Mouse (Mus musculus): ENCODE results near the gene Serpina1f. TPM values are rescaled to one million over a fixed set of nuclear protein-coding genes. Genes with fewer than 3 reads are reported as not detected.
"Not testable (repeated sequence)": the region's sequence is repeated elsewhere in the genome, so short reads cannot be mapped to it uniquely, and the experiment has no call there.

Serpina1f gene
- polyA plus RNA-seq, 1 experiment from 2014 or later = not detected

DNA sequence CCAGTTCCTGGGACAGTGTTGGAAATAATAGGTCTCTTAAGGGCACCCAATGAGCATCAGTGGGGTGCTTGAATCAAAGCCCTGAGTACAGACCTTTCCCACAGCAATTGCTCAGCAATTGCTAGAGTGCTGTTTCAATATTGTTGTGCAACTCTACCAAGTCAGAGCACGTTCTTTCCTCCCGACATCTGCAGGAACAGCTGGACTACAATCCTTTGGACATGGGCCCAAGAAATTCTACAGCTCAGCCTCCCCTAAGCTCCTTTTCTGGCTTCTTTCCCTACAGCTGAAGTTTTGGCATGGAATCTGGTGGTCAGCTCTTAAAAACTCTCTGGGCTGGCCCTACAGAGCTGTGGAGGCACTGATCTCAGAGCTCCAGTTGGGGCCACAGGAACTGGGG lies 22.1 kb downstream of the Serpina1f start:
- DNase-seq (ENCODE audit: low spot score) = no peak
- Histone ChIP-seq H3K27ac (replicated peaks) (no peak overlapping the region), H3K4me1 (replicated peaks; ENCODE audit: control insufficient read depth, insufficient read depth) (no peaks in the 10 kb centered on the region), H3K9ac (ENCODE audit: low read length) (no peak overlapping the region), H3K9me3 (ENCODE audit: control insufficient read depth, low read length) (no peaks in the 10 kb centered on the region), H3K4me2 (replicated peaks; ENCODE audit: low read depth) (no peak overlapping the region), H3K27me3 (ENCODE audit: control insufficient read depth, insufficient read depth, low read length) (no peaks in the 10 kb centered on the region), H3K36me3 (ENCODE audit: control insufficient read depth, insufficient read depth, low read length) (no peaks in the 10 kb centered on the region), H3K4me3 (ENCODE audit: low read depth, low read length) (no peak overlapping the region)
- WGBS = 24% methylated on average over 2 of the region's 2 CpGs
- ATAC-seq (ENCODE audit: low FRiP score, low TSS enrichment) = no peak; the same call in 1 of the 2 replicates
- TF ChIP-seq EP300 (optimal IDR thresholded peaks at IDR 0.05) (no peak), CTCF (IDR thresholded peaks at IDR 0.05; ENCODE audit: low read depth) (no peak)

DNA sequence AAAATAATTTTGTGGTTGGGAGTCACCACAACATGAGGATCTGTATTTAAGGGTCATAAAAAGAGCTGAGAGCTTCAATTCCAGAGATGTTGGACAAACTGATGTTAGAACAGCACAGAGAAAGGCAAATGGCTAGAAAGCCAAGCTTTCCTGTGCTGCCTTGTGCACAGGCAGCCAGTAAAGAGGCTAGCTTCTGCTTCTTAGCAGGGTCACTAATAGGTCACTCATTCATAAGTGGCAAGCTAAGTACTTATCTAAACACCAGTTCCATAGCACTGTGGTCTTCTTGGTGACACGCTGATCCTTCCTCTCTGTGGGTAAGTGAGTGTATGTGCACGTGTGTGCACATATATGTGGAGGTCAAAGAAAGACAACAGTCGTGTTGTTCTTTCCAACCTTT lies 23.8 kb downstream of the Serpina1f start:
- TF ChIP-seq CTCF (IDR thresholded peaks at IDR 0.05; ENCODE audit: low read depth) (no peak), EP300 (optimal IDR thresholded peaks at IDR 0.05) (no peak)
- H3K9ac ChIP-seq (ENCODE audit: low read length) = no peak overlapping the region
- H3K36me3 ChIP-seq (ENCODE audit: control insufficient read depth, insufficient read depth, low read length) = no peaks in the 10 kb centered on the region
- no peaks in the 10 kb centered on the region for H3K27me3 ChIP-seq (ENCODE audit: control insufficient read depth, insufficient read depth, low read length)
- 48% methylated on average over 3 of the region's 3 CpGs for WGBS
- H3K4me2 ChIP-seq (replicated peaks; ENCODE audit: low read depth) = no peak overlapping the region
- DNase-seq (ENCODE audit: low spot score) (no peak), ATAC-seq (ENCODE audit: low FRiP score, low TSS enrichment) (no peak)
- no peak overlapping the region for H3K4me3 ChIP-seq (ENCODE audit: low read depth, low read length)
- no peaks in the 10 kb centered on the region for H3K9me3 ChIP-seq (ENCODE audit: control insufficient read depth, low read length)
- H3K4me1 ChIP-seq (replicated peaks; ENCODE audit: control insufficient read depth, insufficient read depth) = no peaks in the 10 kb centered on the region
- no peak overlapping the region for H3K27ac ChIP-seq (replicated peaks)

DNA sequence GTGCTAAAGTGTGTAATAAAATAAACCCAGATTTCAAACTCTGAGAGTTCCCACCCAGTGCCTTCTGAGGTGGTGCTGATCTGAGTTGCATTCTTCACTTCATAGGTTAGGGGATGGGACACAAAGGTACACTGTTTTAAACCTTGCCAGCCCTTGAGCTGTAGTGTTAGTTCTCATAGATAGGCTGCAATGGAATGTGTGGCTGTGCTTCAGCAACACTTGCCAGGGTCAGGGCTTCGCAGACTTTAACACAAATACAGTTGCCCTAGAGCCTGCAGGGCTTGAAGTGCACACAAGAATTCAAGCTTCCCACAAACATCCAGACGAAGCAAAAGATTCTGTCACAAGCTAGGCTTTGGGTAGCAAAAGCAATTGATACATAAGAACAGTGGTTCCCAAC lies 24.4 kb downstream of the Serpina1f start:
- ATAC-seq (ENCODE audit: low FRiP score, low TSS enrichment) (no peak), DNase-seq (ENCODE audit: low spot score) (no peak)
- Histone ChIP-seq H3K9ac (ENCODE audit: low read length) (no peak overlapping the region), H3K36me3 (ENCODE audit: control insufficient read depth, insufficient read depth, low read length) (no peaks in the 10 kb centered on the region), H3K4me1 (replicated peaks; ENCODE audit: control insufficient read depth, insufficient read depth) (no peaks in the 10 kb centered on the region), H3K27me3 (ENCODE audit: control insufficient read depth, insufficient read depth, low read length) (no peaks in the 10 kb centered on the region), H3K27ac (replicated peaks) (no peak overlapping the region), H3K4me3 (ENCODE audit: low read depth, low read length) (no peak overlapping the region), H3K9me3 (ENCODE audit: control insufficient read depth, low read length) (no peaks in the 10 kb centered on the region), H3K4me2 (replicated peaks; ENCODE audit: low read depth) (no peak overlapping the region)
- 48% methylated on average over 2 of the region's 2 CpGs for WGBS
- TF ChIP-seq EP300 (optimal IDR thresholded peaks at IDR 0.05) (no peak), CTCF (IDR thresholded peaks at IDR 0.05; ENCODE audit: low read depth) (no peak)

DNA sequence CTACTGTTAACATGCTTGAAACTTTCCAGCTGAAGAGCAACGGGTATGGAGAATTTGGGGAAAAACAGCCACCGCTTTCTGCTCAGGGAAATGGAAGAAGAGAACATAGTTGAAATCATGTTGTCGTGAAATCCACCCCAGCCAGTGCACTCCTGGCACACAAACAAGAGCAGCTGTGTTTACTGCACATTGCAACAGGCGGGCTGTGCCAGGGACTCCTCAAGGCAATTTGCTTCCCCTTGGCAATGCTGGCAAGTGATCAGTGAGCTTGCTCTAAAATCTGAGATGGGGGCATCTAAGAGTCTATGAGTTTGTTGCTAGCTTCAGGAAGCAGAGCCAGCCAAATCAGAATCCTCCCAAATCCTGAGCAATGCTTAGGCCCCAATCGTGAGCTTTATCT lies 25.0 kb downstream of the Serpina1f start:
- TF ChIP-seq EP300 (optimal IDR thresholded peaks at IDR 0.05) (no peak), CTCF (IDR thresholded peaks at IDR 0.05; ENCODE audit: low read depth) (no peak)

DNA sequence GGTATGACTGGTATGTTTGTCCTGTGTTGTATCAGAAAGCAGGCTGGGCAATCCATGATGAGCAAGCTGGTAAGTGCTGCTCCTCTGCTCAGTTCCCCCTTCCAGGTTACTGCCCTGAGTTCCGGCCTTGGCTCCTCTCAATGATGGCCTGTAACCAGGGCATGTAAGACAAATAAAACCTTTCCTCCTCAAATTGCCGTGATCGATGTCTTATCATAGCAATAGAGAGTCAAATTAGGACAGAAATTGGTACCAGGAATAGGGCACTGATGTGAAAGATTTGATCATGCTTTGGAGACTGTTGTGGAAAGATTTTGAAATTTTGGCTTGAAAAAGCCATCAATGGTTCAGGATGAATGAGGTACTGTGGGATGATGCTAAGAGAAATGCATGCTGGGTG lies 30.0 kb downstream of the Serpina1f start:
- 81% methylated on average over 3 of the region's 3 CpGs for WGBS

More for the DNA sequence above, 25.0 kb downstream of the Serpina1f start:
- H3K27ac ChIP-seq (replicated peaks) = no peak overlapping the region
- no peak for DNase-seq (ENCODE audit: low spot score)
- WGBS = 59% methylated on average over 5 of the region's 5 CpGs
- no peaks in the 10 kb centered on the region for H3K4me1 ChIP-seq (replicated peaks; ENCODE audit: control insufficient read depth, insufficient read depth)
- ATAC-seq (ENCODE audit: low FRiP score, low TSS enrichment) = no peak
- no peaks in the 10 kb centered on the region for H3K36me3 ChIP-seq (ENCODE audit: control insufficient read depth, insufficient read depth, low read length)
- H3K9me3 ChIP-seq (ENCODE audit: control insufficient read depth, low read length) = no peaks in the 10 kb centered on the region
- no peak overlapping the region for H3K4me3 ChIP-seq (ENCODE audit: low read depth, low read length)
- H3K27me3 ChIP-seq (ENCODE audit: control insufficient read depth, insufficient read depth, low read length) = no peaks in the 10 kb centered on the region
- no peak overlapping the region for H3K9ac ChIP-seq (ENCODE audit: low read length)
- no peak overlapping the region; the same call in 1 of the 2 replicates for H3K4me2 ChIP-seq (replicated peaks; ENCODE audit: low read depth)

DNA sequence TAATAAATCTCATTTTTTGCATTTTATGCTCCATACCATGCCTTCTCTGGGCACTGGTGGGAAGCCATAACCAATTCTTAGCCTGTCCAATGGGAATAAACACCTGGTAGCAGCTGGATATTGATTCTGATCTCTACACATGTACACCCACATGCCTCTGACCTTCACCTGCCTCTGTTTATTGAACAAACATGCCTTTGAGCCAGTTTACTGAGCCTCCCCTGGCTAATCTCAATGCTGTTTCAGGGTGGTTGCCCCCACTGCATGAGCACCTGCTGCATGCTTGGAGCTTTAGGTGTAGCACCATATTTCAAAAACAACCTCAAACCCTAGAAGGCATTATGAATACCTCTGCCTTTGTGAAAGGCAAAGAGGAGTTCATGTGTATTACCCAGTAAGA lies 33.3 kb downstream of the Serpina1f start:
- ATAC-seq (ENCODE audit: low FRiP score, low TSS enrichment); H3K4me1 ChIP-seq (replicated peaks; ENCODE audit: control insufficient read depth, insufficient read depth); H3K9me3 ChIP-seq (ENCODE audit: control insufficient read depth, low read length); H3K36me3 ChIP-seq (ENCODE audit: control insufficient read depth, insufficient read depth, low read length); H3K9ac ChIP-seq (ENCODE audit: low read length); DNase-seq (ENCODE audit: low spot score); H3K27me3 ChIP-seq (ENCODE audit: control insufficient read depth, insufficient read depth, low read length); H3K4me2 ChIP-seq (replicated peaks; ENCODE audit: low read depth); H3K4me3 ChIP-seq (ENCODE audit: low read depth, low read length); H3K27ac ChIP-seq (replicated peaks): not testable (repeated sequence)

More for the DNA sequence above, 30.0 kb downstream of the Serpina1f start:
- no peaks in the 10 kb centered on the region for H3K4me1 ChIP-seq (replicated peaks; ENCODE audit: control insufficient read depth, insufficient read depth)
- TF ChIP-seq CTCF (IDR thresholded peaks at IDR 0.05; ENCODE audit: low read depth) (no peak), EP300 (optimal IDR thresholded peaks at IDR 0.05) (no peak)
- H3K9ac ChIP-seq (ENCODE audit: low read length) = no peak overlapping the region
- H3K27me3 ChIP-seq (ENCODE audit: control insufficient read depth, insufficient read depth, low read length) = no peaks in the 10 kb centered on the region
- H3K4me3 ChIP-seq (ENCODE audit: low read depth, low read length) = no peak overlapping the region
- H3K4me2 ChIP-seq (replicated peaks; ENCODE audit: low read depth) = no peak overlapping the region
- no peak for ATAC-seq (ENCODE audit: low FRiP score, low TSS enrichment)
- H3K27ac ChIP-seq (replicated peaks) = no peak overlapping the region
- H3K36me3 ChIP-seq (ENCODE audit: control insufficient read depth, insufficient read depth, low read length) = no peaks in the 10 kb centered on the region
- no peak for DNase-seq (ENCODE audit: low spot score)
- no peaks in the 10 kb centered on the region for H3K9me3 ChIP-seq (ENCODE audit: control insufficient read depth, low read length)

All from stomach, postnatal 0 days (tissue).